Mouse (Mus musculus) neural tube, embryonic 12.5 days (tissue): ENCODE results near the gene Slc35c2. TPM values are rescaled to one million over a fixed set of nuclear protein-coding genes. Genes with fewer than 3 reads are reported as not detected.
A peak's percentile ranks its signal among the peaks of the same experiment; 100 is the strongest.

Experiments
- ATAC-seq: fragments of 200-750 bp; cut with Nextera tagmentation; 2 replicates; pipeline ENCODE4 v1.8.0; 2017; ENCODE audit warnings: low read depth, mild to moderate bottlenecking, moderate TSS enrichment, moderate library complexity; ENCODE audit not compliant: low FRiP score
- H3K27ac ChIP-seq: fragments of 300-500 bp; sonication (generic); 2 replicates; pipeline ENCODE4 v1.5.1; 2016
- H3K27me3 ChIP-seq: fragments of 300-500 bp; sonication (generic); replicated peaks from 2 replicates; pipeline ENCODE4 v1.6.1; 2016; ENCODE audit warnings: mild to moderate bottlenecking
- H3K36me3 ChIP-seq: fragments of 300-500 bp; sonication (generic); 2 replicates; pipeline ENCODE4 v1.6.1; 2016; ENCODE audit warnings: mild to moderate bottlenecking
- H3K4me1 ChIP-seq: fragments of 300-500 bp; sonication (generic); 2 replicates; pipeline ENCODE4 v1.6.1; 2016
- H3K4me2 ChIP-seq: fragments of 300-500 bp; sonication (generic); replicated peaks from 2 replicates; pipeline ENCODE4 v1.6.1; 2016; ENCODE audit warnings: mild to moderate bottlenecking
- H3K4me3 ChIP-seq: fragments of 300-500 bp; sonication (generic); 2 replicates; pipeline ENCODE4 v1.5.1; 2016
- H3K9ac ChIP-seq: fragments of 300-500 bp; sonication (generic); 2 replicates; pipeline ENCODE4 v1.6.1; 2016; ENCODE audit warnings: mild to moderate bottlenecking
- H3K9me3 ChIP-seq: fragments of 300-500 bp; sonication (generic); 2 replicates; pipeline ENCODE4 v1.6.1; 2016; ENCODE audit warnings: mild to moderate bottlenecking
- WGBS: fragments of 180-500 bp; shearing (Covaris S2); methylation state at CpG from one replicate; pipeline ENCODE4 v1.1.7; 2016; 5-methylcytosine and 5-hydroxymethylcytosine counted together
- polyA plus RNA-seq: library from polyadenylated mRNA; unstranded; fragments of >200 nt; fragmentation: Nextera tagmentation; extraction: Ambion mirVana; gene quantifications from 2 replicates; pipeline ENCODE4 v1.2.1, GENCODE M21; 2016

Slc35c2 gene
- polyA plus RNA-seq, 1 experiment from 2014 or later, result 52.9 TPM

DNA sequence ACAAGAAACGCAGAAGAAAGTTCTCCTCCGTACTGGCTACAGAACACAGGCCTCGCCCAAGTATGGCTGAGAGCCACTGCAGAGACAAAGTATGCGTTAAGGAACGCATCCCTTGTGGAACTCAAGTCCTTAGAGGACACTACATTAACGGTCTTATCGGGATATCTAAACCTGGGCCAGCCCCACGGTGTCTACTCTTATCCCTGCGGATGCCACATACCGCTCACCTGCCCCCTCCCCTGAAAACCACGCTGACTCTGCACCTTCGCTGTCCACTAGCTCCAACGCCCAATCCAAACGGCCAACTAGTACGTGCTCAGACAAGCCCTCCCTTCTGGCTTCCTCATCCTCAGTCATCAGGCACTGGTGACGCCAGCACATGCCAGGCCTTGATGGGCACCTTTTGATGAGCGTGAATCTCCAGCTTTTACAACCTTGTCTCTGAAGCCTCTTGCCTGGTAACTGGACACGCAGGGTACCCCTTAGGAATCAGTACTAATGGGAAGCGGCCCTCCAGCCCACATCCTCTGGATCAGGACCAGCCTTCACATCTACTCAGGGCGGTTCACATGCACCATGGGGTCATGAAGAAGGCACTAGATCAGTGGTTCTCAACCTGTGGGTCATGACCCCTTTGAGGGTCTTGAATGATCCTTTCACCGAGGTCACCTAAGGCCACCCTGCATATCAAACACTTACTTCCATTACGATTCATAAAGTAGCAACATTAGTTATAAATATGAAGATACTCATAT is 34.5 kb upstream of the Slc35c2 start:
- no peaks in the 10 kb centered on the region for H3K9me3 ChIP-seq
- no peak for ATAC-seq
- no peaks in the 10 kb centered on the region for H3K36me3 ChIP-seq
- WGBS, result 89% methylated on average over 22 of the region's 22 CpGs
- H3K27me3 ChIP-seq, result 0 out of 2 replicates have a peak, but pooled peaks cover 8% of the 10 kb centered on the region
- peaks cover 75% of the 10 kb centered on the region for H3K4me1 ChIP-seq
- no peak overlapping the region for H3K9ac ChIP-seq
- H3K4me2 ChIP-seq, result no peak overlapping the region
- no peak overlapping the region for H3K4me3 ChIP-seq
- no peak overlapping the region for H3K27ac ChIP-seq

DNA sequence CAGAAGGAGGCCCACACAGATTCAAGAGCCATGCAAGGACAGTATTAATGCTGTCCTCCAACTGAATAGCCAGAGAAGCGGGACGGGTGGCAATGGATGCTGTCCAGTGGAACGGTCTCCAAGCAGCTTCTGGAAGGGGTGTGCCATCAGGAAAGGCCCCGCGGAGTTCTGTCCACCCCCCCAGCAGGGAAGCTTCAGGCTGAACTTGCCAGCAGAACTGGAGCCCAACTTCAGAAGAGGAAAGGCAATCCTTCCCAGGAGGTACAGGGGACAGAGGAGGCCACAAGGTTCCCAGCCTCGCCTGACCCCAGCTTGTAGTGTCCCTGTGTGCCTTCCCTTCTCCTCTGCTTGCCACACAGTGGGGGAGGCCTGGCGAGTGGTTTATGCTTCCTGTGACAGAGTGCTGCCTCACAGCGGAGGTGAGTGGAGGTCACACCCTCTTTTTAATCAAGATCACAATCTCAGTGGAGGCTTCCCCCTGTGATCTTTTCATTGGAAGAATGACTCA is 33.8 kb upstream of the Slc35c2 start:
- no peak for ATAC-seq
- Histone ChIP-seq H3K4me3 (no peak overlapping the region), H3K4me2 (0 out of 2 replicates have a peak overlapping the region, but pooled peaks have one; percentile 2), H3K4me1 (peaks cover 77% of the 10 kb centered on the region), H3K9ac (no peak overlapping the region), H3K27ac (no peak overlapping the region), H3K27me3 (0 out of 2 replicates have a peak, but pooled peaks cover 8% of the 10 kb centered on the region), H3K9me3 (no peaks in the 10 kb centered on the region), H3K36me3 (no peaks in the 10 kb centered on the region)
- WGBS, result 62% methylated on average over 8 of the region's 8 CpGs

DNA sequence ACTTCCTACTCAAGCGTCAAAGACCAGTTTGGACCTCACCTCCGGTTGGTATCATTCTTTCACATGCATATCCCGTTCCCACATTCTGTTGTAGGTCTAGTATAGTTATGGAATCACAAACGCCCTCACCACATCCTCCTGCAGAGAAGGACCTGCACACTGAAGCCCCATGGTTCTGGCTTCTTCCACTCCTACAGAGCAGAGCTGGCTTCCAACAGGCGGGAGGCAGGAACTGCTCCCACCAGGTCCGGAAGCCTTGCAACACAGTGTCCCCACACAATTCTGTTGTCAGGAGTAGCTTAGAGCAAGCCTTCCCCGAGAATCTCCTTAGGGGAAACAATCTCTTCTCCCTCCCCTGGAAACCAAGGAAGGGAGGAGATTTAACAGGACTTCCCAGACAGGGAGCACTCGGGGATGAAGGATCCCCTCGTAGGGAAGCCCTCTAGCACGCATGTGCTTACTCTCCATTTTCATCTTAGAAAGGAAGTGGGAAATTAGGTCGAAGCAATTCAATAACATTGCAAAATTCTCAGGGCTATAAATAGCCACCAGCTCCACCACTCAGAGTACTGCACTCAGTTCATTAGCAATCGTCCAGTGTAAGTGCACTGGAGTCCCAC is 33.0 kb upstream of the Slc35c2 start:
- Histone ChIP-seq H3K36me3 (peaks cover 4% of the 10 kb centered on the region), H3K27me3 (peaks cover 9% of the 10 kb centered on the region; the same call in 1 of the 2 replicates), H3K9me3 (no peaks in the 10 kb centered on the region), H3K27ac (no peak overlapping the region), H3K4me1 (peaks cover 82% of the 10 kb centered on the region), H3K9ac (no peak overlapping the region), H3K4me2 (peak overlapping the region; percentile 1; the same call in 1 of the 2 replicates), H3K4me3 (no peak overlapping the region)
- no peak for ATAC-seq
- 77% methylated on average over 12 of the region's 12 CpGs for WGBS

DNA sequence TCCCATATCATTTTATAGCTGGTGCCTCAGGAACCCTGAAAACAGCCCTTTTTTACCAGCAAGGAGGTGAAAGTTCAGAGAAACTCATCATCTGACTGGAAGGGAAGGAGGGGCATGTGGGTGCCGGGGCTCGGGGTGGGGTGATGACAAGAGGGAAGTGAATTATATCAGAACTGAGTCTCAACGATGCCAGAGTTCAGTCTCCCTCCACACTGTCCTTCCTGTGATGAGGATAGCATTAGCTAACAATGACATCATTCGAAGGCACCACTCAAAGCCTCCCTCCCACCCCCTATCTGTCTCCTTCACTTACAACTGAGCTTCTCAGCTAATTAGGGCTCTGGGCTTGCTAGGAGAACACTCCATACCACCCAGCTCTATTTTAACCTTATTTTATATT is 31.8 kb upstream of the Slc35c2 start:
- Histone ChIP-seq H3K4me3 (no peak overlapping the region), H3K9me3 (no peaks in the 10 kb centered on the region), H3K36me3 (peaks cover 15% of the 10 kb centered on the region), H3K9ac (no peak overlapping the region), H3K4me2 (no peak overlapping the region), H3K27ac (no peak overlapping the region), H3K4me1 (peaks cover 76% of the 10 kb centered on the region), H3K27me3 (peaks cover 17% of the 10 kb centered on the region)
- ATAC-seq, result no peak
- 68% methylated on average over 4 of the region's 4 CpGs for WGBS

DNA sequence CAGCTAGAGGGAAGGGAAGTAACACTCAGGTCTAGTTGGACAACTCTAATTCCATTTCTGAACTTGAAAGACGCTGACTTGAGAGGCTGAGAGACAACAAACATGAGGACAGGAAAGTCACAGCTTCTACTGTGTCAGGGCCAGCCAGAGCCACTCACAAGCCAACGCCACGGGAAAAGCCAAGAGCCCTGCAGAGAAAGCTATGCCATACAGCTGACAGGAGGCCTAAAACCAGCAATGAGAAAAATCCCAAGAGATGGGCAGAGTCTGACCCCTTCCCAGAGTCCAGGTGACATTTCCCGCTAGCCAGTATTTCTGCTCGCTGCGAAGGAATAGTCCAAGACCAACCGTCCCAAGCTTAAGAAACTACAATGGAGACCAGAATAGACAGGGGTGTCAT is 31.3 kb upstream of the Slc35c2 start:
- no peak for ATAC-seq
- WGBS, result 90% methylated on average over 7 of the region's 7 CpGs
- H3K4me2 ChIP-seq, result no peak overlapping the region
- peaks cover 19% of the 10 kb centered on the region for H3K27me3 ChIP-seq
- H3K9me3 ChIP-seq, result no peaks in the 10 kb centered on the region
- H3K9ac ChIP-seq, result no peak overlapping the region
- peaks cover 21% of the 10 kb centered on the region for H3K36me3 ChIP-seq
- H3K4me3 ChIP-seq, result no peak overlapping the region
- peaks cover 71% of the 10 kb centered on the region for H3K4me1 ChIP-seq
- no peak overlapping the region for H3K27ac ChIP-seq

DNA sequence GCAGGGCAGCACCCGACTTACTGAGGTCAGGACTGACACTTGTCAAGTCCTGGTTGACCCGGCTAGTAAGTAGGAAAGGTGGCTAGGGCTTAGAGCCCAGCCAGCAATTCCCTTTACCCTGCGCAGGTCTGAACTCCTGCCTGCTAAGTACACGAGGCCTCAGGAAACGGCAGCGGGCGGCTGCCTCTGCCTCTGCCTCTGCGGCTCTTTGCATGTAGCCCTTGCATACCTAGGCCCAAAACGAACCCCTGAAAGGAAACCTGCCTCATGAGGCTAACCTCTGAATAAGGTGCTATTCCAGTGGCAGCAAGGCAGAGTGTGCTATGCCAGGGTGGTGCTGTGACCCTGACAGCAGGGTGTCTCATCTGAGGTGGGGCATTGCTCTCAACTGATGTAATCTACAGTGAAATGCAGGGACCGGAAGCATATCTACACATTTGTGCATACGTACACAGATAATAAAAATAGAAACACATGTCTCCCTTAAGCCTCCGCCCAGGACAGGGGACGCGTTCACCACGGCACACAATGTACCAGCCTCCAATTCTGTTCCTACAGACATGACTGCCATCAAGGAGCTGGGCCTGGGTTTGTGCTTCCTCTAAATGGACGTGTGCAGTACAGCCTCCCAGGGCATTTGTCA is 30.1 kb upstream of the Slc35c2 start:
- H3K27ac ChIP-seq, result peak overlapping the region; percentile 88

DNA sequence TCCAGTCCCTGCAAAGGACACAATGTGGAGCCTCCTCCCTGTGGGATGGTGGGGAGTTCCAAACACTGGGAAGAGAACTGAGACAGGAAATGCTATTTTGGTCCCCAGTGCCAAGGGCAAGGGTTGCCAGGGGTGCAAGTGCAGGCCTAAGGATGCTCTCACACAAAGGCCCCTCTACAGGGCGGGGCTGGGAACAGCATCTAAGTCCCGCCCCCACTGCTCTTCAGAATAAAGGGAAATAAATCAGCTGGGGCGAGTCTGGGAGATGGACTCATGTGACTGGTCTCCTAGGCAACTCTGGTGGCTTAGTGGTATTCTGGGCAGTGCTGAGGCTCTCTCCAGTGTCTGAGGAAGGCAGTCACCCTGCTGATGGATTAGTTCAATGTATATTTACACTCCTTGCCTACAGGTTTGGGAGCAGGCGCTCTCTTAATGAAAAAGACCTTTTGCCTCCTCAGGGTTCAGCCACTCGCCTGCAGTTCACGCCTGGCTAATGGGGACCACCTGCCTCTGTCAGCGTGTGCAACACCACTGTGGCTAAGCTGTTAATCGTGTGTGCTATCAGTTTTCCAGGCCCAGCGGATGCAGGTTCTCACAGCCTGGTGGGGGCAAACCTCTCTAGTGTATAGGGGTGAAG is 29.3 kb upstream of the Slc35c2 start:
- H3K4me3 ChIP-seq, result no peak overlapping the region
- peak overlapping the region; percentile 49; the same call in 1 of the 2 replicates for H3K9ac ChIP-seq
- no peaks in the 10 kb centered on the region for H3K9me3 ChIP-seq
- H3K27ac ChIP-seq, result peak overlapping the region; percentile 88
- peaks cover 40% of the 10 kb centered on the region for H3K36me3 ChIP-seq
- ATAC-seq, result peak; percentile 97
- 6% methylated on average over 9 of the region's 9 CpGs for WGBS
- peaks cover 26% of the 10 kb centered on the region for H3K27me3 ChIP-seq
- H3K4me2 ChIP-seq, result peak overlapping the region; percentile 37
- H3K4me1 ChIP-seq, result peaks cover 62% of the 10 kb centered on the region

More for the DNA sequence above, 30.1 kb upstream of the Slc35c2 start:
- Histone ChIP-seq H3K4me1 (peaks cover 63% of the 10 kb centered on the region), H3K9me3 (no peaks in the 10 kb centered on the region), H3K36me3 (peaks cover 33% of the 10 kb centered on the region), H3K27me3 (peaks cover 21% of the 10 kb centered on the region), H3K4me3 (no peak overlapping the region), H3K9ac (0 out of 2 replicates have a peak overlapping the region, but pooled peaks have one; percentile 49), H3K4me2 (peak overlapping the region; percentile 37)
- no peak; the same call in 1 of the 2 replicates for ATAC-seq
- 54% methylated on average over 16 of the region's 16 CpGs for WGBS

DNA sequence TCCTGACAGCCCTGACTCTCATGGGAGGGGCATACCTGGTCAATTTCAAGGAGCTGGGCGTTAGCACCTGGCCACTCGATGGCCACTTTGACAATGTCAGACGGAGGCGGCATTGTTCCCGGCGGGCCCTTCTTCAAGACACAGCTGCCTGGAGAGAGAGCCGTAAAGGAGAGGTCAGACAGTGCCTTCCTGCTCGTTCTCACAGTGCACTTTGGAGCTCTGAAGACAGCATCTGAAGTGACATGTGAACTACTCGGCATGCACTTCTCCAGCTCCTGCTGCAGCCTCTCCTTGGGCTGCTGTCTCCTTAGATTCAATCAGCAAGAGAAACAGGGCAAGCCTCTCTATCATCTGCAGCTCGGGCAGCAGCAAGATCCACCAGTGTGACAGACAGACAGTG is 28.5 kb upstream of the Slc35c2 start:
- Histone ChIP-seq H3K4me3 (no peak overlapping the region), H3K27ac (peak overlapping the region; percentile 88), H3K9me3 (no peaks in the 10 kb centered on the region), H3K4me2 (peak overlapping the region; percentile 37), H3K4me1 (peaks cover 59% of the 10 kb centered on the region), H3K27me3 (peaks cover 26% of the 10 kb centered on the region), H3K9ac (peak overlapping the region; percentile 49; the same call in 1 of the 2 replicates), H3K36me3 (peaks cover 45% of the 10 kb centered on the region)
- 33% methylated on average over 10 of the region's 10 CpGs for WGBS
- ATAC-seq, result no peak

DNA sequence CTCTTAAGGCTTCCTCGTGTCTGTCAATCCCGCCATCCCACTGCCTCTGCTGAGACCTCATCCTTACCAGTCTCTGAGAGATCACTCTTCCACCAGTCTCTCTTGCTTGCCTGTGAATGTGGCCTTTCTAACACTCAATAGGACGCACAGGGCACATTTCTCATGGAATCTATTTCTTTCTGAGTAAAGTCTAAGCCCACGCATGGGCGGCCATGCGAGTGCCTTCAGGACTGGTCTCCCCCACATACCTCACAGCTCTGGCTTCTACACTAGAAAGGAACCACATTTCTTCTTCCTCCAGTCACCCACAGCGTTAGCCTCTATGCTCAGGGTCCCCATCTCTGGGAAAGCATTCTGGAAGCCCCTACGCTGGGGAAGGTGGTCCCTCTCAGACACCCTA is 26.5 kb upstream of the Slc35c2 start:
- no peak overlapping the region for H3K27ac ChIP-seq
- H3K27me3 ChIP-seq, result peaks cover 24% of the 10 kb centered on the region
- H3K36me3 ChIP-seq, result peaks cover 60% of the 10 kb centered on the region
- H3K9ac ChIP-seq, result no peak overlapping the region
- peaks cover 61% of the 10 kb centered on the region for H3K4me1 ChIP-seq
- 88% methylated on average over 8 of the region's 8 CpGs for WGBS
- H3K4me2 ChIP-seq, result no peak overlapping the region
- no peaks in the 10 kb centered on the region for H3K9me3 ChIP-seq
- no peak for ATAC-seq
- H3K4me3 ChIP-seq, result no peak overlapping the region

DNA sequence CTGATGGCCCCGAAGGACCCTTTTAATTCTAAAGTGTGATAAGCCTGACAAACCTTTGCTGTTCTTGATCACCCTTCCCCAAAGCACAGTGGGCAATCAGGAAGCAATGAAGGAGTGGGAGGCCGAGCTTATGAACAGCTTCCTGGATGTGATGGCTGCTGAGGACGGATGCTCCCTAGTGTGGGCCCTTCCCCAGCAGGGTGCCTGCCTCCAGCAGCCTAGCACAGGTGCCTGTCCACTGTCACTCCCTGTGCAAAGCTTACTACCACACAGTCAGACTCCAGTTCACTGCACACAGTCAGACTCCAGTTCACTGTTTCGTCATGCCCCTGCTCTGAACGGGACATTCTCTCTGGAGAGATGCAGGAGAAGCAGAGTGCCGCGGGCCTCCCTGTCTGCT is 24.7 kb upstream of the Slc35c2 start:
- H3K27me3 ChIP-seq, result peaks cover 21% of the 10 kb centered on the region
- H3K4me1 ChIP-seq, result peaks cover 43% of the 10 kb centered on the region
- H3K36me3 ChIP-seq, result peaks cover 75% of the 10 kb centered on the region
- ATAC-seq, result no peak
- H3K4me3 ChIP-seq, result no peak overlapping the region
- no peak overlapping the region for H3K4me2 ChIP-seq
- H3K9me3 ChIP-seq, result no peaks in the 10 kb centered on the region
- no peak overlapping the region for H3K9ac ChIP-seq
- WGBS, result 78% methylated on average over 7 of the region's 7 CpGs
- no peak overlapping the region for H3K27ac ChIP-seq

DNA sequence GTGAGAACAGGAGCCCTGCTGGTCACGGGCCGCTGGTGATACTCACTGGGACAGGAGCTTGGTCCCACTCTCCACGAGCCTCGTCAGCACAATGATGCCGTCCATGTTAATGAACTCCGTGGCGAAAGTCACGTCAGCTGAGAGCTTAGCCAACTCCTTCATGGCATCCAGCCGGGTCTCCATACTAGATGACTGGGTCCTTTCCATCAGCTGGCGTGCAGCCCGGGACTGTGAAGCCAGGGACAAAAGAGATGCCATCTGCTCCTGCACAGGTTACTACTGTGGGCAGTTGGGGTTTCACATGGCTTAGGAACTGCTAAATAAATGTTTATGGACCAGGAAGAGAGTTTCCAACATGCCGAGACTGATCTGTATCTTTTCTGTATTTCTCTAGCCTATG is 23.9 kb upstream of the Slc35c2 start:
- H3K9me3 ChIP-seq, result no peaks in the 10 kb centered on the region
- H3K4me3 ChIP-seq, result no peak overlapping the region
- 71% methylated on average over 12 of the region's 12 CpGs for WGBS
- no peak overlapping the region for H3K4me2 ChIP-seq
- H3K9ac ChIP-seq, result no peak overlapping the region
- peaks cover 21% of the 10 kb centered on the region for H3K27me3 ChIP-seq
- peaks cover 82% of the 10 kb centered on the region for H3K36me3 ChIP-seq
- H3K27ac ChIP-seq, result no peak overlapping the region
- peaks cover 35% of the 10 kb centered on the region for H3K4me1 ChIP-seq
- ATAC-seq, result no peak
